Mouse (Mus musculus): ENCODE results near the gene Rgp1. TPM values are rescaled to one million over a fixed set of nuclear protein-coding genes. Genes with fewer than 3 reads are reported as not detected.

Gene Rgp1
- polyA plus RNA-seq, 1 experiment, result 31.9 TPM

- no peaks in the 10 kb centered on the region for H3K27me3 ChIP-seq (ENCODE audit: control insufficient read depth, insufficient read depth, low read length)
- TF ChIP-seq CTCF (IDR thresholded peaks at IDR 0.05; ENCODE audit: extremely low read depth, insufficient read length, insufficient replicate concordance, low read depth, low read length), result no peak
- no peak for TF ChIP-seq POLR2A (IDR thresholded peaks at IDR 0.05; ENCODE audit: low read depth, low read length)
- 82% methylated on average over 5 of the region's 5 CpGs for WGBS
- no peak overlapping the region for H3K27ac ChIP-seq (ENCODE audit: insufficient read depth, low read depth, low read length)
- H3K36me3 ChIP-seq (ENCODE audit: control insufficient read depth, insufficient read depth, low read length), result peaks cover 30% of the 10 kb centered on the region
- no peak overlapping the region for H3K4me3 ChIP-seq (ENCODE audit: low read depth, low read length)
- peaks cover 5% of the 10 kb centered on the region for H3K4me1 ChIP-seq (ENCODE audit: control insufficient read depth, insufficient read depth, insufficient read length, low read length)
These were observed 3.7 kb downstream of the Rgp1 start for GRCm38 (mm10) chr4:43582241-43582640.

- H3K4me3 ChIP-seq (ENCODE audit: low read depth, low read length), result no peak overlapping the region
- H3K36me3 ChIP-seq (ENCODE audit: control insufficient read depth, insufficient read depth, low read length), result peaks cover 30% of the 10 kb centered on the region
- H3K27me3 ChIP-seq (ENCODE audit: control insufficient read depth, insufficient read depth, low read length), result no peaks in the 10 kb centered on the region
- no peak overlapping the region for H3K27ac ChIP-seq (ENCODE audit: insufficient read depth, low read depth, low read length)
- 74% methylated on average over 7 of the region's 7 CpGs for WGBS
- H3K4me1 ChIP-seq (ENCODE audit: control insufficient read depth, insufficient read depth, insufficient read length, low read length), result peaks cover 2% of the 10 kb centered on the region; the same call in 1 of the 2 replicates
- TF ChIP-seq POLR2A (IDR thresholded peaks at IDR 0.05; ENCODE audit: low read depth, low read length) (no peak), CTCF (IDR thresholded peaks at IDR 0.05; ENCODE audit: extremely low read depth, insufficient read length, insufficient replicate concordance, low read depth, low read length) (no peak)
These were observed 4.9 kb downstream of the Rgp1 start for GRCm38 (mm10) chr4:43583421-43583820.

- no peak within 1 kb of the TSS for H3K27ac ChIP-seq (ENCODE audit: insufficient read depth, low read depth, low read length)
- H3K4me1 ChIP-seq (ENCODE audit: control insufficient read depth, insufficient read depth, insufficient read length, low read length), result peaks cover under 1% of the 10 kb centered on the region; the same call in 1 of the 2 replicates
- TF ChIP-seq POLR2A (IDR thresholded peaks at IDR 0.05; ENCODE audit: low read depth, low read length) (no peak), CTCF (IDR thresholded peaks at IDR 0.05; ENCODE audit: extremely low read depth, insufficient read length, insufficient replicate concordance, low read depth, low read length) (no peak)
- 77% methylated on average over 12 of the region's 12 CpGs for WGBS
- H3K4me3 ChIP-seq (ENCODE audit: low read depth, low read length), result no peak within 1 kb of the TSS
- no peaks in the 10 kb centered on the region for H3K27me3 ChIP-seq (ENCODE audit: control insufficient read depth, insufficient read depth, low read length)
- H3K36me3 ChIP-seq (ENCODE audit: control insufficient read depth, insufficient read depth, low read length), result peaks cover 30% of the 10 kb centered on the region
These were observed 6.2 kb downstream of the Rgp1 start, which contains the start of gene Msmp for GRCm38 (mm10) chr4:43584444-43585416. Gene Msmp, minus strand, starts transcription at chr4:43584494.

GRCm38 (mm10) chr4:43585682-43586081, 7.2 kb downstream of the Rgp1 start:
- TF ChIP-seq POLR2A (IDR thresholded peaks at IDR 0.05; ENCODE audit: low read depth, low read length) (no peak), CTCF (IDR thresholded peaks at IDR 0.05; ENCODE audit: extremely low read depth, insufficient read length, insufficient replicate concordance, low read depth, low read length) (no peak)
- Histone ChIP-seq H3K4me1 (ENCODE audit: control insufficient read depth, insufficient read depth, insufficient read length, low read length) (no peaks in the 10 kb centered on the region; the same call in 1 of the 2 replicates), H3K27me3 (ENCODE audit: control insufficient read depth, insufficient read depth, low read length) (no peaks in the 10 kb centered on the region), H3K36me3 (ENCODE audit: control insufficient read depth, insufficient read depth, low read length) (peaks cover 27% of the 10 kb centered on the region), H3K4me3 (ENCODE audit: low read depth, low read length) (no peak overlapping the region), H3K27ac (ENCODE audit: insufficient read depth, low read depth, low read length) (no peak overlapping the region)
- 69% methylated on average over 10 of the region's 10 CpGs for WGBS

GRCm38 (mm10) chr4:43586411-43586810, 7.9 kb downstream of the Rgp1 start:
- 37% methylated on average over 8 of the region's 8 CpGs for WGBS
- H3K27me3 ChIP-seq (ENCODE audit: control insufficient read depth, insufficient read depth, low read length), result no peaks in the 10 kb centered on the region
- TF ChIP-seq CTCF (IDR thresholded peaks at IDR 0.05; ENCODE audit: extremely low read depth, insufficient read length, insufficient replicate concordance, low read depth, low read length), result no peak
- TF ChIP-seq POLR2A (IDR thresholded peaks at IDR 0.05; ENCODE audit: low read depth, low read length), result no peak
- H3K4me1 ChIP-seq (ENCODE audit: control insufficient read depth, insufficient read depth, insufficient read length, low read length), result no peaks in the 10 kb centered on the region; the same call in 1 of the 2 replicates
- peaks cover 21% of the 10 kb centered on the region for H3K36me3 ChIP-seq (ENCODE audit: control insufficient read depth, insufficient read depth, low read length)
- no peak overlapping the region for H3K27ac ChIP-seq (ENCODE audit: insufficient read depth, low read depth, low read length)
- H3K4me3 ChIP-seq (ENCODE audit: low read depth, low read length), result no peak overlapping the region

- H3K36me3 ChIP-seq (ENCODE audit: control insufficient read depth, insufficient read depth, low read length), result peaks cover 11% of the 10 kb centered on the region
- TF ChIP-seq CTCF (IDR thresholded peaks at IDR 0.05; ENCODE audit: extremely low read depth, insufficient read length, insufficient replicate concordance, low read depth, low read length) (no peak), POLR2A (IDR thresholded peaks at IDR 0.05; ENCODE audit: low read depth, low read length) (no peak)
- WGBS, result 28% methylated on average over 7 of the region's 7 CpGs
- no peaks in the 10 kb centered on the region for H3K27me3 ChIP-seq (ENCODE audit: control insufficient read depth, insufficient read depth, low read length)
- H3K4me3 ChIP-seq (ENCODE audit: low read depth, low read length), result no peak overlapping the region
- no peaks in the 10 kb centered on the region; the same call in 1 of the 2 replicates for H3K4me1 ChIP-seq (ENCODE audit: control insufficient read depth, insufficient read depth, insufficient read length, low read length)
- no peak overlapping the region for H3K27ac ChIP-seq (ENCODE audit: insufficient read depth, low read depth, low read length)
These were observed 9.2 kb downstream of the Rgp1 start for GRCm38 (mm10) chr4:43587681-43588080.

GRCm38 (mm10) chr4:43591543-43591942, 13.0 kb downstream of the Rgp1 start:
- no peaks in the 10 kb centered on the region for H3K36me3 ChIP-seq (ENCODE audit: control insufficient read depth, insufficient read depth, low read length)
- H3K4me3 ChIP-seq (ENCODE audit: low read depth, low read length), result no peak overlapping the region
- no peaks in the 10 kb centered on the region for H3K27me3 ChIP-seq (ENCODE audit: control insufficient read depth, insufficient read depth, low read length)
- no peak overlapping the region for H3K27ac ChIP-seq (ENCODE audit: insufficient read depth, low read depth, low read length)
- 33% methylated on average over 5 of the region's 5 CpGs for whole genome bisulfite sequencing
- TF ChIP-seq CTCF (IDR thresholded peaks at IDR 0.05; ENCODE audit: extremely low read depth, insufficient read length, insufficient replicate concordance, low read depth, low read length) (no peak), POLR2A (IDR thresholded peaks at IDR 0.05; ENCODE audit: low read depth, low read length) (no peak)
- no peaks in the 10 kb centered on the region; the same call in 1 of the 2 replicates for H3K4me1 ChIP-seq (ENCODE audit: control insufficient read depth, insufficient read depth, insufficient read length, low read length)
